Mouse (Mus musculus) layer of hippocampus, adult 11-12 months (tissue): ENCODE data around the gene Ermard.

ENCODE experiments used
- DNase-seq: peaks from one replicate; pipeline ENCODE4 v3.0.0; 2022; ENCODE audit warnings: low spot score

Ermard gene

DNA sequence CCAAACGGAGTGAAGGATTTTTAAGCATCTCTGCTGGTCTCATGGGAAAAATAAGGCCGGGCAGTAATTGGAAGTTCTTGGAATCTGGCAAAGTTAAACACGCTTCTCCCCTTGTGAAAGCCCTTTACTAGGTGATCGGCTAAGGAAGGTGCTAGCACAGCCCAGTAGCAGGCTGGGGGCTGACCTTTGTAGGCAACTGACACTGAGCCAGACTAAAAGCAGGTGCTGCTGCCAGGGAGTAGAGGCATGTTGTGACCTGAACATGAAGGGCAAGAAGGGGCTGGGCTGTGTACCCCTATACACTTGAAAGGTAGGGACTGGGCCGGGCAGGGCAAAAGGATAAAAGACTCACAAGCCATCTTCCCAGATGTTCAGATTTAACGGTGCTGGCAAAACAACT is 19.3 kb downstream of the Ermard start:
- DNase-seq: no peak

- DNase-seq: peak; percentile 37
These were observed 24.5 kb downstream of the Ermard start for GRCm38 (mm10) chr17:15065391-15066024.

GRCm38 (mm10) chr17:15066066-15066465 is 25.1 kb downstream of the Ermard start:
- no peak for DNase-seq

DNA sequence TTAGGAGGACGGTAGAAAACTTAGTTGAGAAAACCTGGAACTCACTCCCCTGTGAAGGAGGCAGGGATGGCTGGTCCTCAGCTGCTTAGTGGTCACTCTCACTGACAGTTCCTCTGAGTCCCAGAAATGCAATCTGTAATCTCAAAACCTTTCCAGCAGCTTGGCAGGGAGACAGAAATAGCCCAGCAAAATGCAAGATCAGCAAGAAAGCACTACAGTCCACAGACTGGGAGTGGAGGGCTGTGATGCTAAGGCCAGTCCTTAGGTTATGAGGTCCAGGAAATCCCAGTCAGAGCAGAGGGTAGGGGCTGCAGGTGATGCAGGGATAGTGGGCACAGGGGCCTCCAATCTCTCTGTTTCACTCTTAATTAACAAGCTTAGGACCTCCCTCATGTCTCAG is 25.9 kb downstream of the Ermard start:
- DNase-seq: no peak

DNA sequence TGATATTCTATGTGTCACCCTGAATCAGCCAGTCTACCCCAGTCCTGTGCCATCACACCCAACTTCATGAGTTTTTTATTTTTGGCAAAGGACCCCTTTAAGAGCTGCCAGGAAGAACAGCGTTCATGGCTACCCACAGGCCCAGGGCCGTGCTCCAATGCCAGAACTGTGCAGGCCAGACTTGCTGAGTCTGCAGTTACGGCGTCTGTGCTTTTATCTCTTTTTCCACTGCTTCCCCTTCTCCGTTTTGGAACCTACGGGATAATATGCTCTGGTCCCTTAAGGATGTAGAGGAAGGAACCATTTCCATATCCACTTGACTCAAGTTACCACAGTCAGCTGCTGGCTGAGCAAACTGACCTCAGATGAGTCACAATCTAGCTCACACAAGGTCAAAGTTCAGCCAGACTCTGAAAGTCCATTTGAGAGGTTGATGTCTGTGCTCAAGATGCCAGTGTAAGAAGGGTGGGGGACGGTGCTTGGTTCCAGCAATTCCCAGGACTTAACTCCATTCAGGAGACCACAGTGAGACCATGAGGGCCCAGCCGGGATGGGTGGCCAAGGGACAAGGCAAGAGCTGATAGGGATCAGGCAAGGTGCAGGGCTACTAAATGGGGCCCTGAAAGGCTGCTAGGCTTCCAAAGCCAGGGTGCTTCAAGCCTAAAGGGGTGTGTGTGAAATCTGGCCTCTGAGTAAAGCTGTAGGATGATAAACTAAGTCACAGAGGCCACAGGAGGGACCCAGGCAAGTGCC is 27.2 kb downstream of the Ermard start:
- DNase-seq: no peak

DNA sequence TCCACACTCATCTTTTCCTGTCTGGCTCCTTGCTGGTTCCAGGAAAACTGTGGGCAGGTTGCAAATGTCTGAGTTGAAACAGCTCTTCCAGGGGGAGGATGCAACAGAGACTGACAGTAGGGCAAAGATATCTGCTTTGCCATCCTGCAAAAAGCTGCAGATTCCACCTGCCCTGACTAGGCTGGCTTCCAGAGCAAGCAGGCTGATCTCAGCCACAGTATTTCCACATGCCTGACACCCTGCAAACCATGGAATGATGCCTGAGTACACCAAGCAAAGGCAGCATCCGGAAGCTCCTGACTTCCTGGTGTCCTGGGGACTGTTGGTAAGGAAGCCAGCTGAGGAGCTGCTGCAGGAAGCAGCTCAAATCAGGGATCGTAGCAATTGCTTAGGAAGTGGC is 28.1 kb downstream of the Ermard start:
- DNase-seq: peak; percentile 30

DNA sequence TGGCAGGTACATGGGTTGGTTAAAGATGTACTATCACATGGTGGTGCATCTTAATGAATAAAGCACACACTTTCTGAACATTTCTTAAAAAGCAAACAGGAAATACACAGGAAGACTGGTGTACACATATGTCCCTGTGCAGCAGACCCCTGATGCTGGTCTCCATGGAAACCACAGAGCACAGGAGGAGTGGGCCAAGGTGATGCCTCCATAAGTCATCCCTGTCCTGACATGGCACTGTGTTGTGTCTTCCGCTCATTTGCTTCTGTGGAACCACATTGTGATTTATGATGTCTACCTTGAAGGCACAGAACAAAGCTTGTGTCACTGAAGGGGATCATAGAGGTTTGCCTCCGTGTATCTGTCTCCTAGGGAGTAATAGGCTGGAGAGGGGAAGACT is 31.2 kb downstream of the Ermard start:
- DNase-seq: no peak

DNA sequence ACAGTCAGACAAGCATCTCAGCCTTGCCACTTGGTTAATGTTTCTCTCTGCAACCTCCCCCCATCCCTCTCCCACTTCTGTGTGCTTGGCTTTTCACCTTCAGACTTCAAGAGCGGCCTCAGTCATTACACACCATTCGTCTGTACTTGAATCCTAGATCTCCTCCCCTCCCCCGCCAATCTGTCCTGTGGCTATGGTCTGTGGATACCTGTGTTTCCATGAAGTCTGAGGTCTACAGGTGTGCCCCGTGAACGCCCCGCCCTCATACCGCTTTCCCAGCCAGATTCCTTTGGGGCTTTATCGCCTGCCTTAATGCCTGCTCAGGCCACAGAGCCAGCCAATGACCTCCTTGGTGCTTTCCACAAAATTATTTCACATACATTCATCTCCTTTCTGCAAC is 34.0 kb downstream of the Ermard start:
- no peak for DNase-seq

GRCm38 (mm10) chr17:15077536-15077935 is 36.5 kb downstream of the Ermard start:
- DNase-seq: peak; percentile 42

GRCm38 (mm10) chr17:15084226-15084848 is 43.3 kb downstream of the Ermard start:
- no peak for DNase-seq

DNA sequence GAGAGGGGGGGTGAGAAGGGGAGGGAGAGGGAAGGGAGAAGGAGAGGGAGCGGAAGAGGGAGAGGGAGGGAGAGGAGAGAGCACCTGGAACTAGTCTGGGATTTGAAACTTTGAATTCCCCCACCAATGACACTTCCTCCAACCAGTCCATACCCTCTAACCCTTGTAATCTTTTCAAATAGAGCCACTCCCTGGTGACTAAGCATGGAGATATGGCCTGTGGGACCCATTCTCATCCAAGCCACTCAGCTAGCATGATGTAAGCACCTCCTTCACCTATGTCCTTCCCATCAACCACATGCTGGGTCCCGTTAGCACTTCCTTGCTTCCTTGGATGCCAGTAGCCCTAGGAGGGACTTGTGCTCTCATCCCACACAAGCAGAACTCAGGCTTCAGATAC is 44.0 kb downstream of the Ermard start:
- no peak for DNase-seq

- DNase-seq: no peak
These were observed 47.2 kb downstream of the Ermard start for GRCm38 (mm10) chr17:15088166-15088565.

DNA sequence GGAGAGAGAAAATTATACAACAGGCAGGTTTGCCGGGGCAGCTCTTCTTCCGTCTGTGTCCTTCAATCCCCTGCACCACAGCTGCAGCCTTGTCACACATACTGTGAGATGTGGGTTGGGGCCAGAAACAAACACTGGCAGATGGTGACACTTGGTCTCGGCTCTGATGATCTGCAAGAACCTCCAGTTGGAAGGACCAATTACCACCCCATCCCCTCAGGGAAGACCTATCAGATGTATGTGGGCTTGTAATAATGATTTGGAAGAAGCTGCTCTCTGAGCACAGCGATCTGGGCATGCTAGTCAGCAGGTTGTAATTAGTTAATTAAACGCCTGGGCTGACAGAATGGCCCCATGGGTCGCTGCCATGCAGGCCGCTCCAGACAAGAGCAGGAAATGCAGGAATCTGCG is 47.6 kb downstream of the Ermard start:
- no peak for DNase-seq

DNA sequence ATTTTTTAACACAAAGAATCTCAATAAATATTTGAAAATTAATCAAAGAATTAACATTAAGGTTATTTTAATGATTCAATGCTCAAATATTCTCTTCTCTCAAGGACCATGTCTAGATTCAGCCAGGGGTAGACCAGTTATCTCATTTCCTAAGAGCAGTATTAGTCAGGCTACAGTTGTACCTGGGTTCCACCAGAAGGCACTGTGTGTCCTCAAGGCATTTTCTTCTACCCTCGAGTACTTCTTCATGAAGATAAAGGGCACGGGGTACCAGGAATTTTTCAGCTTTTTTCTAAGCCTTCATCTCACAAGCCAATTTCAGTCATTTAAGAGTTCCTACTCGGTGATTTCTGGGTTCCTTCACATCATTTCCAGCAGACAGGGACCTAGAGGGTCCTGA is 50.7 kb downstream of the Ermard start:
- DNase-seq: no peak

DNA sequence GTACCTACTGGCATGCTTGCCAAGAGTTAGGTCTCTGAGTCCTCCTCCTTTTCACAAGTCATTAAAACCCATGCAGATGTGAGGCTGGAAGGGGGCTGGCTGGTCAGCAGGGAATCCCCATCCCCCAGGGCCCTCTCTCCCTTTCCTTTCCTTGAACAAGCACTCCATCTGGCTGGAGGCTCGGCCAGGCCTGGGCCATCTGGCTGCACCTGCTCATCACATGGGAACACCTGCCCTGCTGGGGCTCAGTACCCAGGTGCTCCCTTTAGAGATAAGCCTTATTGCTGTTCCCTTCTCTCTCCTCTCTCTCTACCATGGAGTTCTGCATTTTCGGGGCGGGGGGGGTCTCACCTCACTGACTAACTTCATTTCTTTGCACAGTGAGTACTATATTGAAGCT is 52.5 kb downstream of the Ermard start:
- no peak for DNase-seq

DNA sequence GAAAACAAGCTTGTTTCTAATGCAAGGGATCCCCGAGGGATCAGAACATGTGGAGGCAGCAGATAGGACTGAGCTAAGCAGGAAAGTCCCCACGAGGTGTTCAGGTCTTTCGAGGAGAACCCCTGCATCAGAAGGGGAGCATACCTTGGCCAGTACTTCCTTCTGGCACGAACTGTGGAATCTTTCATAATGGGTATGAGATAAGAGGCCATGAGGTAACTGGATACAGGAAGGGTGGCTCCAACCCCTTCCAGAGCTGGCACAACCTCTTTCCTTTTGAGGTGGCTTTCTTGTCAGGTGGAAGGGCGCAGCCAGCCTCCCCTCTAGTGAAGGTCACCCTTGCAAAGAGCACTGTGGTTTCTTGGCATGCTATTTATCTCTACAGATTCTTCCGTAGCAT is 55.8 kb downstream of the Ermard start:
- DNase-seq: no peak

DNA sequence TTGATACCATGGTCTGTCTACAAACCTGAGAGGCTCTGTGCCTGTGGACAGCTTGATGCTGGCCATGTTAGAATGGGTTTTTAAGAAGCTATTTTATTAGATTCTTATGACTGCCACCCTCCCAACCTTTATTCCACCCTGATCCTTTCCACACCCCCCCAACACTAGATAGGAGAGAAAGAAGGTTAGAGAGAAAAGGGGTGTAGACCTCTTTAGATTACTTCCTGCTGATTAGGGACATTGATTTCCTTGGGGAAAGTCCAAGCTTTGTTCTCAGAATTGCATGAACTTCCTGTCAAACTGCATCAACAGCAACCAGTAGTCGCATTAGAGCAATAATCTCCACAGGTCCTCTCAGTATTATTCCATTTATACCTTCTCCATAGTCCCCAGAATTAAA is 57.7 kb downstream of the Ermard start:
- DNase-seq: no peak

GRCm38 (mm10) chr17:15101355-15101754 is 60.3 kb downstream of the Ermard start:
- no peak for DNase-seq

DNA sequence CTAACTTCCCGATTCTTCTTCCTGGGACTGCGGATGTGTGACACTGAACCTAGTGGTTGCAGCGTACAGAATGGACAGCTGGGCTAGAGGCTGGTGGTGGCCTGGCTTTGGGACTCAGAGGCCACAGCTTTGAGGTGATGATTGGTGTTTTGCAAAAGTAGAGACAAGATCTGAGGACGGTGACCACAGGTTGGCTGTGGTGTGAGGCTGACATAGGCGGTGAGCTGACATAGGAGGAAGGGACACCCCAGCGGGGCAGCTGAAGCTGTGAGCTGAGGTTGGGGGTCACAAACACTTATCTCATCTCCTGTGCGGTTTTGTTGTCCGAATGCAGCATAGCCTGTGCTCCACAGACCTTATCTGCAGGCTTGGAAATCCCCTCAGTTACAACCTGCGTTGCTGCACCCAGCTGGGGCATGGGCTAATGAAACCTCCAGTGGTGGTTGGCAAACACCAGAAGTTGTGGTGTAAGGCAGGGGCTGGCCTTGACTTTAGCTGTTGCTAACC is 66.2 kb downstream of the Ermard start:
- no peak for DNase-seq

GRCm38 (mm10) chr17:15108473-15109441 is 67.7 kb downstream of the Ermard start:
- peak; percentile 46 for DNase-seq

GRCm38 (mm10) chr17:15115550-15115949 is 74.5 kb downstream of the Ermard start:
- no peak for DNase-seq

GRCm38 (mm10) chr17:15120096-15120495 is 79.1 kb downstream of the Ermard start:
- DNase-seq: no peak
